Mouse (Mus musculus) stomach, embryonic 16.5 days (tissue): ENCODE measurements around the gene Iqch. TPM values are rescaled to one million over a fixed set of nuclear protein-coding genes. Genes with fewer than 3 reads are reported as not detected.
A peak's percentile ranks its signal among the peaks of the same experiment; 100 is the strongest.

ENCODE experiments used
- ATAC-seq: fragments of 200-750 bp; cut with Nextera tagmentation; 2 replicates; pipeline ENCODE4 v1.8.0; 2017; ENCODE audit warnings: moderate number of reproducible peaks, moderate TSS enrichment; ENCODE audit not compliant: insufficient read depth, low FRiP score
- H3K27ac ChIP-seq: fragments of 300-500 bp; sonication (generic); 2 replicates; pipeline ENCODE4 v1.5.1; 2014; ENCODE audit warnings: low read length
- H3K27me3 ChIP-seq: fragments of 300-500 bp; sonication (generic); 2 replicates; pipeline ENCODE4 v1.6.1; 2014; ENCODE audit warnings: low read length, control low read depth, mixed read lengths; ENCODE audit not compliant: control insufficient read depth, insufficient read depth
- H3K36me3 ChIP-seq: fragments of 300-500 bp; sonication (generic); 2 replicates; pipeline ENCODE4 v1.6.1; 2014; ENCODE audit warnings: low read length; ENCODE audit not compliant: control insufficient read depth, insufficient read depth
- H3K4me1 ChIP-seq: fragments of 300-500 bp; sonication (generic); 2 replicates; pipeline ENCODE4 v1.6.1; 2014; ENCODE audit warnings: low read length, control low read depth, mixed read lengths; ENCODE audit not compliant: control insufficient read depth, insufficient read depth
- H3K4me2 ChIP-seq: fragments of 300-500 bp; sonication (generic); 2 replicates; pipeline ENCODE4 v1.6.1; 2014; ENCODE audit warnings: low read depth, low read length, mixed read lengths
- H3K4me3 ChIP-seq: fragments of 300-500 bp; sonication (generic); replicated peaks from 2 replicates; pipeline ENCODE4 v1.5.1; 2014; ENCODE audit warnings: mild to moderate bottlenecking, low read length
- H3K9ac ChIP-seq: fragments of 300-500 bp; sonication (generic); 2 replicates; pipeline ENCODE4 v1.6.1; 2014; ENCODE audit warnings: low read length
- H3K9me3 ChIP-seq: fragments of 300-500 bp; sonication (generic); replicated peaks from 2 replicates; pipeline ENCODE4 v1.6.1; 2016; ENCODE audit warnings: low read length, control low read depth; ENCODE audit not compliant: control insufficient read depth
- WGBS: fragments of 180-500 bp; shearing (Covaris S2); extraction: QIAGEN DNeasy Blood & Tissue Kit; methylation state at CpG from one replicate; pipeline ENCODE4 v1.1.7; 2014; 5-methylcytosine and 5-hydroxymethylcytosine counted together
- polyA plus RNA-seq: library from polyadenylated mRNA; unstranded; fragments of >200 nt; fragmentation: Nextera tagmentation; extraction: Ambion mirVana; gene quantifications from 2 replicates; pipeline ENCODE4 v1.2.1, GENCODE M21; 2015

Gene Iqch
- polyA plus RNA-seq, 1 experiment from 2014 or later = 0.04 TPM

- H3K9ac ChIP-seq = peak within 1 kb of the TSS; percentile 88
- H3K9me3 ChIP-seq = no peaks in the 10 kb centered on the region
- peak within 1 kb of the TSS; percentile 84 for H3K4me2 ChIP-seq
- H3K27ac ChIP-seq = peak within 1 kb of the TSS; percentile 90
- H3K27me3 ChIP-seq = no peaks in the 10 kb centered on the region
- peaks cover 5% of the 10 kb centered on the region for H3K4me1 ChIP-seq
- WGBS = under 1% methylated on average over 74 of the region's 74 CpGs
- H3K36me3 ChIP-seq = no peaks in the 10 kb centered on the region
- ATAC-seq = peak; percentile 98
- H3K4me3 ChIP-seq = peak within 1 kb of the TSS; percentile 76
These were observed 203.5 kb downstream of the Iqch start, which contains the start of gene 2300009A05Rik for GRCm38 (mm10) chr9:63398611-63399462. 2300009A05Rik (minus strand) TSS chr9:63399246.

- Histone ChIP-seq H3K27ac (no peak overlapping the region), H3K9me3 (no peaks in the 10 kb centered on the region), H3K4me2 (no peak overlapping the region), H3K9ac (no peak overlapping the region), H3K4me3 (no peak overlapping the region), H3K27me3 (no peaks in the 10 kb centered on the region), H3K4me1 (peaks cover 5% of the 10 kb centered on the region), H3K36me3 (no peaks in the 10 kb centered on the region)
- 84% methylated on average over 7 of the region's 7 CpGs for WGBS
- no peak for ATAC-seq
These were observed 206.7 kb downstream of the Iqch start for GRCm38 (mm10) chr9:63395612-63396011.

- Histone ChIP-seq H3K4me2 (no peak overlapping the region), H3K4me3 (no peak overlapping the region), H3K9ac (no peak overlapping the region), H3K27me3 (no peaks in the 10 kb centered on the region), H3K4me1 (no peaks in the 10 kb centered on the region; the same call in 1 of the 2 replicates), H3K27ac (no peak overlapping the region), H3K9me3 (no peaks in the 10 kb centered on the region), H3K36me3 (no peaks in the 10 kb centered on the region)
- ATAC-seq = no peak
- 59% methylated on average over 2 of the region's 2 CpGs for WGBS
These were observed 211.0 kb downstream of the Iqch start for GRCm38 (mm10) chr9:63391307-63391706.

GRCm38 (mm10) chr9:63382761-63383160, 219.5 kb downstream of the Iqch start:
- Histone ChIP-seq H3K27ac (no peak overlapping the region), H3K27me3 (no peaks in the 10 kb centered on the region), H3K4me1 (no peaks in the 10 kb centered on the region), H3K9me3 (no peaks in the 10 kb centered on the region), H3K4me3 (no peak overlapping the region), H3K9ac (no peak overlapping the region), H3K36me3 (no peaks in the 10 kb centered on the region), H3K4me2 (no peak overlapping the region)
- no peak for ATAC-seq
- WGBS = 86% methylated on average over 4 of the region's 4 CpGs

GRCm38 (mm10) chr9:63380326-63380725, 222.0 kb downstream of the Iqch start:
- 82% methylated on average over 3 of the region's 3 CpGs for WGBS
- no peak for ATAC-seq

GRCm38 (mm10) chr9:63378174-63378573, 224.1 kb downstream of the Iqch start:
- H3K27ac ChIP-seq = peak overlapping the region; percentile 83
- peak overlapping the region; percentile 87 for H3K4me3 ChIP-seq
- peaks cover 10% of the 10 kb centered on the region for H3K4me1 ChIP-seq
- no peaks in the 10 kb centered on the region for H3K36me3 ChIP-seq
- peak overlapping the region; percentile 77 for H3K4me2 ChIP-seq
- peak overlapping the region; percentile 95 for H3K9ac ChIP-seq
- ATAC-seq = no peak
- no peaks in the 10 kb centered on the region for H3K9me3 ChIP-seq
- 18% methylated on average over 8 of the region's 8 CpGs for WGBS
- H3K27me3 ChIP-seq = no peaks in the 10 kb centered on the region

More at GRCm38 (mm10) chr9:63380326-63380725, 222.0 kb downstream of the Iqch start:
- no peaks in the 10 kb centered on the region for H3K36me3 ChIP-seq
- H3K9me3 ChIP-seq = no peaks in the 10 kb centered on the region
- H3K4me2 ChIP-seq = no peak overlapping the region
- no peak overlapping the region for H3K9ac ChIP-seq
- no peak overlapping the region for H3K4me3 ChIP-seq
- no peaks in the 10 kb centered on the region for H3K27me3 ChIP-seq
- H3K4me1 ChIP-seq = peaks cover 10% of the 10 kb centered on the region
- H3K27ac ChIP-seq = no peak overlapping the region

- Histone ChIP-seq H3K4me2 (peak within 1 kb of the TSS; percentile 77), H3K4me1 (peaks cover 10% of the 10 kb centered on the region), H3K4me3 (peak within 1 kb of the TSS; percentile 87), H3K27me3 (no peaks in the 10 kb centered on the region), H3K27ac (peak within 1 kb of the TSS; percentile 83), H3K36me3 (no peaks in the 10 kb centered on the region), H3K9me3 (no peaks in the 10 kb centered on the region), H3K9ac (peak within 1 kb of the TSS; percentile 95)
- WGBS = under 1% methylated on average over 48 of the region's 58 CpGs
- ATAC-seq = peak; percentile 92
These were observed 224.8 kb downstream of the Iqch start, which contains the start of gene Map2k5 for GRCm38 (mm10) chr9:63377270-63378142. Map2k5 (minus strand) TSS chr9:63377902.

- no peaks in the 10 kb centered on the region for H3K27me3 ChIP-seq
- no peak overlapping the region for H3K9ac ChIP-seq
- 71% methylated on average over 2 of the region's 2 CpGs for WGBS
- no peaks in the 10 kb centered on the region for H3K36me3 ChIP-seq
- no peak overlapping the region for H3K4me2 ChIP-seq
- no peaks in the 10 kb centered on the region for H3K9me3 ChIP-seq
- H3K27ac ChIP-seq = no peak overlapping the region
- no peak overlapping the region for H3K4me3 ChIP-seq
- H3K4me1 ChIP-seq = peaks cover 10% of the 10 kb centered on the region
- no peak for ATAC-seq
These were observed 229.0 kb downstream of the Iqch start for GRCm38 (mm10) chr9:63373315-63373714.

GRCm38 (mm10) chr9:63372541-63372940, 229.8 kb downstream of the Iqch start:
- Histone ChIP-seq H3K9me3 (no peaks in the 10 kb centered on the region), H3K36me3 (no peaks in the 10 kb centered on the region), H3K4me1 (peaks cover 10% of the 10 kb centered on the region), H3K4me3 (no peak overlapping the region), H3K27ac (no peak overlapping the region), H3K4me2 (no peak overlapping the region), H3K27me3 (no peaks in the 10 kb centered on the region), H3K9ac (no peak overlapping the region)
- no peak for ATAC-seq
- whole genome bisulfite sequencing = 80% methylated on average over 8 of the region's 8 CpGs
